Mouse (Mus musculus) embryonic fibroblast, embryonic 13.5 days (primary cell): ENCODE data around the gene Fhdc1.

Experiments
- CTCF ChIP-seq: IDR thresholded peaks from 2 replicates; pipeline ENCODE4 v1.5.1; 2011; ENCODE audit warnings: mild to moderate bottlenecking, control low read depth, low read length, moderate library complexity, borderline replicate concordance; ENCODE audit not compliant: insufficient read depth
- POLR2A ChIP-seq: IDR thresholded peaks from 2 replicates; pipeline ENCODE4 v1.6.1; 2011; ENCODE audit warnings: low read depth, mild to moderate bottlenecking, control low read depth, low read length, moderate library complexity

GRCm38 (mm10) chr3:84477498-84477897 lies 2.7 kb downstream of the Fhdc1 start:
- TF ChIP-seq CTCF = no peak
- TF ChIP-seq POLR2A = no peak
